Mouse (Mus musculus): ENCODE measurements at regions not wholly inside any gene's neighbourhood (a gene's known extent, or its start where the extent isn't known, plus 50 kb on each side); places are given as distances from the start of the nearest gene placed in this dataset.
"Not testable (repeated sequence)": the region's sequence is repeated elsewhere in the genome, so short reads cannot be mapped to it uniquely, and the experiment has no call there.

DNA sequence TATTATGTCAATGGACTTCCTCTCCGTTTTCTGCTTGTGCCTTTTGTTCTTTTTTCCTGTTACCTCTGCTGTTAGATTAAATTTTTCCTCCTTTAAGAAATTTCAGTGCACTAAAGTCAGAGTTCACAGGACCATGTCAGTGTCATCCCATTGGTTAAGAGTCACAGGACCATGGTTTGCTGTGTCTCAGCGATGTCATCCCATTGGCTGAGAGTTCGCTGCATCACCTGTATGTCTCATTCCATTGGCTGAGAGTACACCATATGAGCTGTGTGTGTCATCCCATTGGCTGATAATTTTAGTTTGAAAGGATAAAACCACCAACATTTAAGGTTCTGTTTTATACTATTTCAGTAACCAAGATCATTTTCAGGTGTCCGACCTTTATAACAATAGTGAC, 50.7 kb upstream of the Jade1 start:
- Histone ChIP-seq H3K36me3 (ENCODE audit: control insufficient read depth, insufficient read depth, low read length) (no peaks in the 10 kb centered on the region), H3K9me3 (ENCODE audit: control insufficient read depth, low read length) (no peaks in the 10 kb centered on the region), H3K4me3 (ENCODE audit: low read depth, low read length) (no peak overlapping the region), H3K4me2 (ENCODE audit: low read depth) (no peak overlapping the region), H3K4me1 (ENCODE audit: control insufficient read depth, insufficient read depth, low read length) (no peaks in the 10 kb centered on the region), H3K27ac (ENCODE audit: low read depth, low read length) (no peak overlapping the region), H3K27me3 (ENCODE audit: control insufficient read depth, insufficient read depth, low read length) (no peaks in the 10 kb centered on the region), H3K9ac (ENCODE audit: low read length) (no peak overlapping the region)
- ATAC-seq (ENCODE audit: insufficient read depth, low FRiP score, low TSS enrichment), result no peak
- 95% methylated on average over 4 of the region's 4 CpGs for WGBS
- no peak for DNase-seq (ENCODE audit: low spot score)

DNA sequence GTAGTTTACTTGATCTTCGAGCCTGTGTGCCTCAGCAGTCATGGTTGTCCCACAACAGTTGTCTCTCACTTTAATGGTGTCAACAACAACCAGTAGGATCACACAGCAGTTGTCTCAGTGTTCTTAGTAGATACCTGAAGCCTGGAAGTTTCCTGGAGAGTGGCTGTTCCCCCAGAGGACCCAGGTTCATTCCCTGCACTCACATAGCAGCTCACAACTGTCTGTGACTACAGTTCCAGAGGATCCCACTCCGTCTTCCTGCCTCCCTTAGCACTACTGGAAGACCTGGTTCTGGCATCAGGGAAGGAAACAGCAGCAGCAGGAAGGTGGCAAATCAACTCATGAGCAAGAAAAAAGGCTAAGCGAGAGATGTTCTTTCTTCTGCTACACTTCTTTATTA, 53.4 kb upstream of the Jade1 start:
- ATAC-seq (ENCODE audit: insufficient read depth, low FRiP score, low TSS enrichment), result no peak
- WGBS, result 86% methylated on average over 3 of the region's 3 CpGs
- DNase-seq (ENCODE audit: low spot score), result no peak

DNA sequence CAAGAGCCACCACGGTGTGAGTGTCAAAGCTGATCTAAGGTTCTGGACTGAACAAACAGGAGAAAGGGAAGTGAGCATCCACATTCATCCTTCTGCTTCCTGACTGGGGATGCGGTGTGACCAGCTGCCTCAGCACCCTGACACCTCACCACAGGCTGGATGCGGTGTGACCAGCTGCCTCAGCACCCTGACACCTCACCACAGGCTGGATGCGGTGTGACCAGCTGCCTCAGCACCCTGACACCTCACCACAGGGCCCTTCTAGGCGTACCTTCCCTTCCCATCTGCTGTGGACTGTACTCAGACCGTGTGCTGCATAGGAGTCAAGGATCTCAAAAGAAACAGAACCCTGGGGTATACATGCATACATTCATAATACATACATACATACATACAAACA, 53.9 kb upstream of the Jade1 start:
- H3K4me3 ChIP-seq (ENCODE audit: low read depth, low read length); H3K4me1 ChIP-seq (ENCODE audit: control insufficient read depth, insufficient read depth, low read length); ATAC-seq (ENCODE audit: insufficient read depth, low FRiP score, low TSS enrichment); H3K9ac ChIP-seq (ENCODE audit: low read length); DNase-seq (ENCODE audit: low spot score); H3K9me3 ChIP-seq (ENCODE audit: control insufficient read depth, low read length); H3K36me3 ChIP-seq (ENCODE audit: control insufficient read depth, insufficient read depth, low read length); H3K27ac ChIP-seq (ENCODE audit: low read depth, low read length); H3K27me3 ChIP-seq (ENCODE audit: control insufficient read depth, insufficient read depth, low read length); H3K4me2 ChIP-seq (ENCODE audit: low read depth): not testable (repeated sequence)
- WGBS, result 71% methylated on average over 6 of the region's 6 CpGs

More for the DNA sequence above, 53.4 kb upstream of the Jade1 start:
- Histone ChIP-seq H3K9me3 (ENCODE audit: control insufficient read depth, low read length) (no peaks in the 10 kb centered on the region), H3K36me3 (ENCODE audit: control insufficient read depth, insufficient read depth, low read length) (no peaks in the 10 kb centered on the region), H3K4me3 (ENCODE audit: low read depth, low read length) (no peak overlapping the region), H3K27me3 (ENCODE audit: control insufficient read depth, insufficient read depth, low read length) (no peaks in the 10 kb centered on the region), H3K27ac (ENCODE audit: low read depth, low read length) (no peak overlapping the region), H3K4me1 (ENCODE audit: control insufficient read depth, insufficient read depth, low read length) (no peaks in the 10 kb centered on the region), H3K4me2 (ENCODE audit: low read depth) (no peak overlapping the region), H3K9ac (ENCODE audit: low read length) (no peak overlapping the region)

DNA sequence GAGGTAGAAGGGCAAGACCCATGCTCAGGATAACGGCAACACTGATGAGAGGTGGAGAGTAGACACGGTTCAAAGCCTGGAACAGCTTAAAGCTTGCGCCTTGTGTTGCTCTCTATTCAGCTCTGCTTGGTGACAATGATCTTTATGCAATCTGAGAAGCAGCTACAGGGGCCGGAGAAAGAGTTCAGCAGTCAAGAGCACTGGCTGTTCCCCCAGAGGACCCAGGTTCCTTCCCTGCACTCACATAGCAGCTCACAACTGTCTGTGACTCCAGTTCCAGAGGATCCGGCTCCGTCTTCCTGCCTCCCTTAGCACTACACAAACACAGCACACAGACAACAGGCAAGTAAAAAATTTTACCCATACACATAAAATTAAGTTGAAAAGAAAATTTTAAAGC, 54.4 kb upstream of the Jade1 start:
- H3K36me3 ChIP-seq (ENCODE audit: control insufficient read depth, insufficient read depth, low read length), result no peaks in the 10 kb centered on the region
- 79% methylated on average over 6 of the region's 6 CpGs for WGBS
- H3K27me3 ChIP-seq (ENCODE audit: control insufficient read depth, insufficient read depth, low read length), result no peaks in the 10 kb centered on the region
- no peak overlapping the region for H3K4me2 ChIP-seq (ENCODE audit: low read depth)
- no peaks in the 10 kb centered on the region for H3K9me3 ChIP-seq (ENCODE audit: control insufficient read depth, low read length)
- no peak for DNase-seq (ENCODE audit: low spot score)
- H3K27ac ChIP-seq (ENCODE audit: low read depth, low read length), result no peak overlapping the region
- ATAC-seq (ENCODE audit: insufficient read depth, low FRiP score, low TSS enrichment), result no peak
- H3K4me3 ChIP-seq (ENCODE audit: low read depth, low read length), result no peak overlapping the region
- H3K9ac ChIP-seq (ENCODE audit: low read length), result no peak overlapping the region
- H3K4me1 ChIP-seq (ENCODE audit: control insufficient read depth, insufficient read depth, low read length), result no peaks in the 10 kb centered on the region

DNA sequence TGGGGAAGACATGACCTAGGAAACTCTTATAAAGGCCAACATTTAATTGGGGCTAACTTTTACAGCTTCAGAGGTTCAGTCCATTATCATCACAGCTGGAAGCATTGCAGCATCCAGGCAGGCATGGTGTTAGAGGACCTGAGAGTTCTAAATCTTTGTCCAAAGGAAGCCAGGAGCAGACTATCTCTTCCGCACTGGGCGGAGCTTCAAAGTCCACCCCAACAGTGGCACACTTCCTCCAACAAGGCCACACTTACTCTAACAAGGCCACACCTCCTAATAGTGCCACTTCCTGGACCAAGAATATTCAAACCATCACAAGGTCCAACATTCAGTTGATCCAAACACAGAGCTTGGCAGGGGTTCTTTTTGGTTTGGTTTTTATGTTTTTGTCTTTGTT, 55.9 kb upstream of the Jade1 start:
- ATAC-seq (ENCODE audit: insufficient read depth, low FRiP score, low TSS enrichment) (no peak), DNase-seq (ENCODE audit: low spot score) (no peak)
- Histone ChIP-seq H3K4me1 (ENCODE audit: control insufficient read depth, insufficient read depth, low read length) (no peaks in the 10 kb centered on the region), H3K9ac (ENCODE audit: low read length) (no peak overlapping the region), H3K4me3 (ENCODE audit: low read depth, low read length) (no peak overlapping the region), H3K27me3 (ENCODE audit: control insufficient read depth, insufficient read depth, low read length) (no peaks in the 10 kb centered on the region), H3K4me2 (ENCODE audit: low read depth) (no peak overlapping the region), H3K36me3 (ENCODE audit: control insufficient read depth, insufficient read depth, low read length) (no peaks in the 10 kb centered on the region), H3K27ac (ENCODE audit: low read depth, low read length) (no peak overlapping the region), H3K9me3 (ENCODE audit: control insufficient read depth, low read length) (no peaks in the 10 kb centered on the region)
- 82% methylated on average over 2 of the region's 2 CpGs for WGBS

DNA sequence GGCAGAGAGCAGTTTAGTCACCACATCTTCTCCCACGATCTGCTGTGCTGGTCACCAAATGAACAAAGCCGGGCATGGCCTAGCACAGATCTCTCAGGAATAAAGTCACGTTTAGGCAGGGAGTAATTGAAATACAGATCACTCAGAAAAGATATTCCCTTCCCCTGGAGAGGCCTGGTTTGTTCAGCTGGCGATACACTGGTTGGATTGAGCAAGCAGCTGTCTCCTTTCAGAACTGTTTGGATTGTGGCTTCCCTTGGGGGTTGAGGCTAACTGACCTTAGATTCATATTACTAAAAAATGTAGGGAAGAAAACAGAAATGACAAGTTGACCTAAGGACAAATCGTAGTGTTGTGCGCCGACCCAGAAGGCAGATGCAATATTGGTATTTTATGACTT, 56.7 kb upstream of the Jade1 start:
- no peak overlapping the region for H3K27ac ChIP-seq (ENCODE audit: low read depth, low read length)
- ATAC-seq (ENCODE audit: insufficient read depth, low FRiP score, low TSS enrichment) (no peak), DNase-seq (ENCODE audit: low spot score) (peak; percentile 27)
- H3K9me3 ChIP-seq (ENCODE audit: control insufficient read depth, low read length), result no peaks in the 10 kb centered on the region
- 62% methylated on average over 7 of the region's 7 CpGs for WGBS
- no peak overlapping the region for H3K9ac ChIP-seq (ENCODE audit: low read length)
- no peaks in the 10 kb centered on the region for H3K4me1 ChIP-seq (ENCODE audit: control insufficient read depth, insufficient read depth, low read length)
- no peaks in the 10 kb centered on the region for H3K36me3 ChIP-seq (ENCODE audit: control insufficient read depth, insufficient read depth, low read length)
- no peak overlapping the region for H3K4me2 ChIP-seq (ENCODE audit: low read depth)
- no peaks in the 10 kb centered on the region for H3K27me3 ChIP-seq (ENCODE audit: control insufficient read depth, insufficient read depth, low read length)
- H3K4me3 ChIP-seq (ENCODE audit: low read depth, low read length), result no peak overlapping the region

DNA sequence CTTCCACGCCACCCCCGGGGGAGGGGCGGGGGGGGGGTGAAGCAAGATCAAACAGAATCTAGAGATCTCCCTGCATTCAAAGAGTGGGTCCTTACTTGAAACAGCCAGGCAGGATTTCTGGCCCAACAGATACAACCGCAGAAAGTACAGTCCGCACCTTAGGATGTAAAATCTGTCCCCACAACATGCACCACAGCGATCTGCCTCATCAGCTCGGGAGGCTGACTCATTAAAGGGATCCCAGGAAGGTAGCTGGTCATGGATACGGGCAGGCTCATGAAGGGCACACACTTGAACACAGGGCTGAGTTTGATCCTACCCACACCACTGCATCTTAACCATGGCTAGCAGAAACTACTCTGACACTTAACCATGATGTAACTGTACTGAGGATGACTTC, 57.8 kb upstream of the Jade1 start:
- Histone ChIP-seq H3K9me3 (ENCODE audit: control insufficient read depth, low read length) (no peaks in the 10 kb centered on the region), H3K27ac (ENCODE audit: low read depth, low read length) (no peak overlapping the region), H3K27me3 (ENCODE audit: control insufficient read depth, insufficient read depth, low read length) (no peaks in the 10 kb centered on the region), H3K9ac (ENCODE audit: low read length) (no peak overlapping the region), H3K4me2 (ENCODE audit: low read depth) (no peak overlapping the region), H3K36me3 (ENCODE audit: control insufficient read depth, insufficient read depth, low read length) (no peaks in the 10 kb centered on the region), H3K4me1 (ENCODE audit: control insufficient read depth, insufficient read depth, low read length) (no peaks in the 10 kb centered on the region), H3K4me3 (ENCODE audit: low read depth, low read length) (no peak overlapping the region)
- DNase-seq (ENCODE audit: low spot score) (no peak), ATAC-seq (ENCODE audit: insufficient read depth, low FRiP score, low TSS enrichment) (no peak)
- WGBS, result 71% methylated on average over 7 of the region's 8 CpGs

DNA sequence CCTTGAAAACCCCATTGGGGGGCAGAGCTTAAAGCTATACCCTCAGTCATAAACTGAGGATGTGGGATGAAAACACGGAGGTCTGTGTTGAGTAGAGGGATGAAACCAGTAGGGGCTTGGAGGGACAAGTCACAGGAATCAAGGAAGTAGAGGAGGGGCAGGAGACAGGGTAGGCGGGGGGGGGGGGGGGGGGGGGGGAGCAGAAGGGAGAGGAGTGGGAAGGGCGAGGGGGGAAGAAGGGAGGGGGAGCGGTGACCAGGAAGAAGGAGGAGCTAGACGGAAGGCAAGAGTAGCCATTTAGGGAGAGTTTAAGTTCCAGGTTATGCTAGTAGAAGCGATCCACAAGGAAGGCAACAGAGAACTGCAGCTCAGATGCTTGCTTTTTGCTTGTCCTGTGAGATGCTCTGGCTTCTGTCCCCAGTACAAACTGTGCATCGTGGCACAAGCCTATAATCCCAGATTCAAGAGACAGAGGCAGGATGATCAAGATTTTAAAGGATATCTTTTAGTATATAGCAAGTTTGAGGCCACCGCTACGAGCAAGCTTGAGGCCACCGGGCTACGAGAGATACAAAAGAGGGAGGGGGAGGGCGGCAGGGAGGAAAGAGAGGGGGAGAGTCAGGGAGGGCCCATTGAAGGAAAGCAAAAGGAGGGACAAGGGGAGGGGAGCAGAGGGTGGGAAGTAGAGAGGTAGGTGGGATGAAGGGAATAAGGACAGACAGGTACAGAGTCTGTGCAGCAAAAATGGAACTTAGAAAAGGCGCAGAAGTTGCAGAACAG, 58.4 kb upstream of the Jade1 start:
- H3K27ac ChIP-seq (ENCODE audit: low read depth, low read length), result no peak overlapping the region
- H3K36me3 ChIP-seq (ENCODE audit: control insufficient read depth, insufficient read depth, low read length), result no peaks in the 10 kb centered on the region
- no peak for DNase-seq (ENCODE audit: low spot score)
- H3K4me1 ChIP-seq (ENCODE audit: control insufficient read depth, insufficient read depth, low read length), result no peaks in the 10 kb centered on the region
- H3K4me3 ChIP-seq (ENCODE audit: low read depth, low read length), result no peak overlapping the region
- H3K4me2 ChIP-seq (ENCODE audit: low read depth), result no peak overlapping the region
- ATAC-seq (ENCODE audit: insufficient read depth, low FRiP score, low TSS enrichment), result no peak
- no peak overlapping the region for H3K9ac ChIP-seq (ENCODE audit: low read length)
- H3K9me3 ChIP-seq (ENCODE audit: control insufficient read depth, low read length), result no peaks in the 10 kb centered on the region
- no peaks in the 10 kb centered on the region for H3K27me3 ChIP-seq (ENCODE audit: control insufficient read depth, insufficient read depth, low read length)
- WGBS, result 50% methylated on average over 12 of the region's 13 CpGs

DNA sequence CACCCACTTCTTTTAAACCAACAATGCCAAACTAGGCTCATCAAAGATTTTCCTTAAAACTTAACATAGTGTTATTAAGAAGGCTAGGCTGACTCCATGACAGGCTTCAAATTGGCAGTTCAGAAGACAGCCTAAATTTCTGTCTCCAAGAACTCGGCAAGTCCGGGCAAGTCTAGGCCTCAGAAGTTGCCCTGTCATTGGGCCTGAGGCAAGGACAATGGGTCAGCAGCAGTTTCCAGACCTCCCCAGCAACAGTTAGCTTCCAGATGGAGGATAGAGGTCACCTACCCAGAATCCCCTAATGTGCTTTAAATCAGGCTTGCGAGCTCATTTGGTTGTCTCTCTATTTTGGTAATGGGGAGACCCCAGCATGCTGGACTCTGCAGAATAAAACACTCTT, 59.6 kb upstream of the Jade1 start:
- no peak overlapping the region for H3K27ac ChIP-seq (ENCODE audit: low read depth, low read length)
- DNase-seq (ENCODE audit: low spot score) (no peak), ATAC-seq (ENCODE audit: insufficient read depth, low FRiP score, low TSS enrichment) (no peak)
- WGBS, result 83% methylated on average over 3 of the region's 3 CpGs
- no peaks in the 10 kb centered on the region for H3K36me3 ChIP-seq (ENCODE audit: control insufficient read depth, insufficient read depth, low read length)
- H3K4me2 ChIP-seq (ENCODE audit: low read depth), result no peak overlapping the region
- H3K27me3 ChIP-seq (ENCODE audit: control insufficient read depth, insufficient read depth, low read length), result no peaks in the 10 kb centered on the region
- no peaks in the 10 kb centered on the region for H3K9me3 ChIP-seq (ENCODE audit: control insufficient read depth, low read length)
- H3K9ac ChIP-seq (ENCODE audit: low read length), result no peak overlapping the region
- H3K4me3 ChIP-seq (ENCODE audit: low read depth, low read length), result no peak overlapping the region
- no peaks in the 10 kb centered on the region for H3K4me1 ChIP-seq (ENCODE audit: control insufficient read depth, insufficient read depth, low read length)

Measured in neural tube, embryonic 11.5 days (tissue).